Mouse (Mus musculus) forebrain, embryonic 13.5 days (tissue): ENCODE measurements around the gene Rabggta. TPM values are rescaled to one million over a fixed set of nuclear protein-coding genes. Genes with fewer than 3 reads are reported as not detected.

Experiments used
- ATAC-seq: fragments of 200-750 bp; cut with Nextera tagmentation; 2 replicates; pipeline ENCODE4 v1.8.0; 2017
- H3K27ac ChIP-seq: fragments of 300-500 bp; sonication (generic); 2 replicates; pipeline ENCODE4 v1.5.1; 2015; ENCODE audit warnings: inconsistent platforms, mild to moderate bottlenecking, moderate library complexity
- H3K27me3 ChIP-seq: fragments of 300-500 bp; sonication (generic); 2 replicates; pipeline ENCODE4 v1.6.1; 2015; ENCODE audit warnings: mild to moderate bottlenecking, inconsistent platforms
- H3K36me3 ChIP-seq: fragments of 300-500 bp; sonication (generic); 2 replicates; pipeline ENCODE4 v1.6.1; 2015; ENCODE audit warnings: mild to moderate bottlenecking, inconsistent platforms; ENCODE audit not compliant: poor library complexity, severe bottlenecking
- H3K4me1 ChIP-seq: fragments of 300-500 bp; sonication (generic); 2 replicates; pipeline ENCODE4 v1.6.1; 2015; ENCODE audit warnings: inconsistent platforms
- H3K4me2 ChIP-seq: fragments of 300-500 bp; sonication (generic); 2 replicates; pipeline ENCODE4 v1.6.1; 2015; ENCODE audit warnings: inconsistent platforms, mild to moderate bottlenecking, moderate library complexity
- H3K4me3 ChIP-seq: fragments of 300-500 bp; sonication (generic); 2 replicates; pipeline ENCODE4 v1.5.1; 2015; ENCODE audit warnings: mild to moderate bottlenecking, inconsistent platforms
- H3K9ac ChIP-seq: fragments of 300-500 bp; sonication (generic); 2 replicates; pipeline ENCODE4 v1.6.1; 2015; ENCODE audit warnings: mild to moderate bottlenecking, inconsistent platforms
- H3K9me3 ChIP-seq: fragments of 300-500 bp; sonication (generic); replicated peaks from 2 replicates; pipeline ENCODE4 v1.6.1; 2016; ENCODE audit warnings: inconsistent platforms
- WGBS: fragments of 180-500 bp; shearing (Covaris S2); methylation state at CpG from one replicate; pipeline ENCODE4 v1.1.7; 2015; 5-methylcytosine and 5-hydroxymethylcytosine counted together
- polyA plus RNA-seq: library from polyadenylated mRNA; unstranded; fragments of >200 nt; fragmentation: Nextera tagmentation; extraction: Ambion mirVana; gene quantifications from 2 replicates; pipeline ENCODE4 v1.2.1, GENCODE M21; 2015

Gene Rabggta
- polyA plus RNA-seq, 1 experiment from 2014 or later = 33.5 TPM

DNA sequence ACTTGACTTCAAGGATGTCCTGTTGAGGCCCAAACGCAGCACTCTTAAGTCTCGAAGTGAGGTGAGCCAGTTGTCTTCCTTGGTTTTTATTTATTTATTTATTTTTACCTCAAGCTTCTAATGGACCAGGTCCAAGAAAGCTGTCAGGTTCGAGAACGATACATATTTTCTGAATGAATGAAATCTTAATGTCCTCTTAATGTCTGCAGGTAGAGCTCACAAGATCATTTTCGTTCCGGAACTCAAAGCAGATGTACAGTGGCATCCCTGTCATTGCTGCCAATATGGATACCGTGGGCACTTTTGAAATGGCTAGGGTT lies 49.4 kb downstream of the Rabggta start:
- no peak for ATAC-seq
- H3K36me3 ChIP-seq = peaks cover 32% of the 10 kb centered on the region
- H3K4me3 ChIP-seq = peak overlapping the region; percentile 77
- 83% methylated on average over 7 of the region's 7 CpGs for WGBS
- H3K27me3 ChIP-seq = no peaks in the 10 kb centered on the region
- no peaks in the 10 kb centered on the region for H3K9me3 ChIP-seq
- H3K4me2 ChIP-seq = peak overlapping the region; percentile 96
- H3K4me1 ChIP-seq = peaks cover 22% of the 10 kb centered on the region
- H3K9ac ChIP-seq = peak overlapping the region; percentile 89
- H3K27ac ChIP-seq = no peak overlapping the region

- no peaks in the 10 kb centered on the region for H3K9me3 ChIP-seq
- H3K4me2 ChIP-seq = peak within 1 kb of the TSS; percentile 96
- peak within 1 kb of the TSS; percentile 77 for H3K4me3 ChIP-seq
- under 1% methylated on average over 38 of the region's 38 CpGs for WGBS
- peak within 1 kb of the TSS; percentile 89 for H3K9ac ChIP-seq
- peaks cover 26% of the 10 kb centered on the region for H3K36me3 ChIP-seq
- no peaks in the 10 kb centered on the region for H3K27me3 ChIP-seq
- H3K27ac ChIP-seq = peak within 1 kb of the TSS; percentile 75
- peaks cover 22% of the 10 kb centered on the region for H3K4me1 ChIP-seq
- peak; percentile 99 for ATAC-seq
Measured at GRCm38 (mm10) chr14:55671833-55672740, 50.0 kb downstream of the Rabggta start, which contains the start of the genes Gmpr2 and Nedd8. Gene Gmpr2 (plus strand): TSS chr14:55671941. Gene Nedd8 (minus strand): TSS chr14:55672124.

- Histone ChIP-seq H3K27me3 (no peaks in the 10 kb centered on the region), H3K9me3 (no peaks in the 10 kb centered on the region), H3K36me3 (peaks cover 25% of the 10 kb centered on the region), H3K4me2 (peak overlapping the region; percentile 96), H3K9ac (peak overlapping the region; percentile 89), H3K4me3 (peak overlapping the region; percentile 77), H3K27ac (peak overlapping the region; percentile 75), H3K4me1 (peaks cover 22% of the 10 kb centered on the region)
- ATAC-seq = peak; percentile 71
- 0% methylated on average over 12 of the region's 12 CpGs for WGBS
Measured at GRCm38 (mm10) chr14:55671486-55671832, 50.6 kb downstream of the Rabggta start.

Other genes with a start within 250 kb of the Rabggta start
- 65.5 and 70.4 TPM in 2 replicates for gene Dhrs4, start 243.5 kb downstream of the Rabggta start, polyA plus RNA-seq
- gene Carmil3, start 231.6 kb downstream of the Rabggta start, polyA plus RNA-seq = 21.7 and 23.3 TPM in 2 replicates
- gene Cpne6, start 211.8 kb downstream of the Rabggta start, polyA plus RNA-seq = 1.5 and 2.0 TPM in 2 replicates
- not detected in 2 replicates for gene Nrl, start 197.3 kb downstream of the Rabggta start, polyA plus RNA-seq
- 17.9 and 18.1 TPM in 2 replicates for gene Pck2, start 182.0 kb downstream of the Rabggta start, polyA plus RNA-seq
- 108 and 115 TPM in 2 replicates for gene Dcaf11, start 162.3 kb downstream of the Rabggta start, polyA plus RNA-seq
- gene A730061H03Rik, start 161.9 kb downstream of the Rabggta start, polyA plus RNA-seq = 0.63 TPM in 1 of 2 replicates, not detected in the other
- gene Fitm1, start 146.6 kb downstream of the Rabggta start, polyA plus RNA-seq = not detected in 2 replicates
- 154 and 156 TPM in 2 replicates for gene Psme1, start 144.1 kb downstream of the Rabggta start, polyA plus RNA-seq
- gene Emc9, start 137.0 kb downstream of the Rabggta start, polyA plus RNA-seq = 8.2 and 8.8 TPM in 2 replicates
- gene Psme2, start 131.2 kb downstream of the Rabggta start, polyA plus RNA-seq = 200 and 206 TPM in 2 replicates
- gene Rnf31, start 130.6 kb downstream of the Rabggta start, polyA plus RNA-seq = 13.3 and 22.0 TPM in 2 replicates
- 6.9 and 7.2 TPM in 2 replicates for gene Irf9, start 118.7 kb downstream of the Rabggta start, polyA plus RNA-seq
- gene Rec8, start 104.2 kb downstream of the Rabggta start, polyA plus RNA-seq = 7.9 and 9.3 TPM in 2 replicates
- gene Ipo4, start 86.3 kb downstream of the Rabggta start, polyA plus RNA-seq = 65.5 and 76.0 TPM in 2 replicates
- 1.1 and 1.5 TPM in 2 replicates for gene Gm49378, start 84.4 kb downstream of the Rabggta start, polyA plus RNA-seq
- gene Tm9sf1, start 78.5 kb downstream of the Rabggta start, polyA plus RNA-seq = 64.3 and 71.3 TPM in 2 replicates
- 0.57 and 0.67 TPM in 2 replicates for gene Tssk4, start 72.1 kb downstream of the Rabggta start, polyA plus RNA-seq
- gene Mdp1, start 61.8 kb downstream of the Rabggta start, polyA plus RNA-seq = 66.3 and 70.1 TPM in 2 replicates
- gene Gmpr2, start 50.3 kb downstream of the Rabggta start, polyA plus RNA-seq = 57.5 and 60.4 TPM in 2 replicates
- 665 and 692 TPM in 2 replicates for gene Nedd8, start 50.1 kb downstream of the Rabggta start, polyA plus RNA-seq
- 45.1 and 51.6 TPM in 2 replicates for gene Tinf2, start 40.4 kb downstream of the Rabggta start, polyA plus RNA-seq
- 0.13 and 0.21 TPM in 2 replicates for gene Tgm1, start 8.3 kb downstream of the Rabggta start, polyA plus RNA-seq
- 77.1 and 78.8 TPM in 2 replicates for gene Dhrs1, start 23.4 kb upstream of the Rabggta start, polyA plus RNA-seq
- 44.4 and 46.4 TPM in 2 replicates for gene Nop9, start 23.4 kb upstream of the Rabggta start, polyA plus RNA-seq
- gene Cideb, start 36.2 kb upstream of the Rabggta start, polyA plus RNA-seq = 0.20 and 0.23 TPM in 2 replicates
- 0.18 and 0.29 TPM in 2 replicates for gene Ltb4r2, start 39.2 kb upstream of the Rabggta start, polyA plus RNA-seq
- 0.45 TPM in 1 of 2 replicates, not detected in the other for gene Ltb4r1, start 43.7 kb upstream of the Rabggta start, polyA plus RNA-seq
- 3.6 and 5.4 TPM in 2 replicates for gene Adcy4, start 61.8 kb upstream of the Rabggta start, polyA plus RNA-seq
- 2.1 and 2.4 TPM in 2 replicates for gene Ripk3, start 66.6 kb upstream of the Rabggta start, polyA plus RNA-seq
- 17.0 and 18.9 TPM in 2 replicates for gene Nfatc4, start 100.9 kb upstream of the Rabggta start, polyA plus RNA-seq
- 9.3 and 12.4 TPM in 2 replicates for gene Nynrin, start 131.7 kb upstream of the Rabggta start, polyA plus RNA-seq
- 0.08 and 0.18 TPM in 2 replicates for gene Cbln3, start 162.1 kb upstream of the Rabggta start, polyA plus RNA-seq
- gene Khnyn, start 162.7 kb upstream of the Rabggta start, polyA plus RNA-seq = 9.6 and 10.8 TPM in 2 replicates
- gene Sdr39u1, start 178.0 kb upstream of the Rabggta start, polyA plus RNA-seq = 71.0 and 72.3 TPM in 2 replicates
- gene Cma1, start 222.4 kb upstream of the Rabggta start, polyA plus RNA-seq = not detected in 2 replicates
- gene Cma2, start 228.7 kb upstream of the Rabggta start, polyA plus RNA-seq = not detected in 2 replicates